Mouse (Mus musculus): ENCODE measurements around the gene Dctn2. TPM values are rescaled to one million over a fixed set of nuclear protein-coding genes. Genes with fewer than 3 reads are reported as not detected.
"Not testable (repeated sequence)": the region's sequence is repeated elsewhere in the genome, so short reads cannot be mapped to it uniquely, and the experiment has no call there.

Dctn2 gene
- polyA plus RNA-seq, 1 experiment, result 304 TPM

DNA sequence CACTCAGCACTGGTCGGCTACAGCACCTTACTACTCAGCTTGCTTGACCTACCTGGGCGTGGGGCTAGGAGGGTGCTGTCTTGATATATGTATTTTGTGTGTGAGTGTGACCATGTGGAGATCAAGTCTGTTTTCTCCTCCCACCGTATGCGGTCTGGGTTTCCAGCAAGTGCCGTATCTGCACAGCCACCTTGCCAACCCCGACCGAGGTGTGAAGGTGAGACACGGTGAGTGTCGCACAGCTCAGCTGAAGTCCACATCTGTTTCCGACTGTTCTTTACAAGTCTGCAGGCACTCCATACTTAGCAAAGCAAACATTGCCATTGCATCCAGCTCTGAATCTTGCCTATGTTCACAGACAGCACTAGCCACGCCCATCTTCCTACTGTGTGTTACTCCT, 37.0 kb downstream of the Dctn2 start:
- H3K27ac ChIP-seq (ENCODE audit: insufficient read depth, low read length), result no peak overlapping the region
- H3K4me3 ChIP-seq (ENCODE audit: insufficient read depth, low read length), result no peak overlapping the region
- no peaks in the 10 kb centered on the region for H3K4me1 ChIP-seq (ENCODE audit: control insufficient read depth, insufficient read depth, low read length)
- TF ChIP-seq POLR2A (IDR thresholded peaks at IDR 0.05; ENCODE audit: extremely low read depth, insufficient read depth, low read length) (no peak), CTCF (IDR thresholded peaks at IDR 0.05; ENCODE audit: extremely low read depth, insufficient read depth, low read length) (no peak)

GRCm38 (mm10) chr10:127309167-127309566, 43.0 kb downstream of the Dctn2 start:
- H3K4me1 ChIP-seq (ENCODE audit: control insufficient read depth, insufficient read depth, low read length); H3K27ac ChIP-seq (ENCODE audit: insufficient read depth, low read length); H3K4me3 ChIP-seq (ENCODE audit: insufficient read depth, low read length): not testable (repeated sequence)

- TF ChIP-seq CTCF (IDR thresholded peaks at IDR 0.05; ENCODE audit: extremely low read depth, insufficient read depth, low read length), result no peak
- no peak for TF ChIP-seq POLR2A (IDR thresholded peaks at IDR 0.05; ENCODE audit: extremely low read depth, insufficient read depth, low read length)
- Histone ChIP-seq H3K4me1 (ENCODE audit: control insufficient read depth, insufficient read depth, low read length) (no peaks in the 10 kb centered on the region), H3K4me3 (ENCODE audit: insufficient read depth, low read length) (peak overlapping the region; percentile 52), H3K27ac (ENCODE audit: insufficient read depth, low read length) (peak overlapping the region; percentile 15; the same call in 1 of the 2 replicates)
Observed at GRCm38 (mm10) chr10:127310523-127311475, 44.6 kb downstream of the Dctn2 start.

GRCm38 (mm10) chr10:127311476-127312355, 45.5 kb downstream of the Dctn2 start, which contains the start of gene Mars:
TSS of gene Mars (minus strand) at chr10:127311786.
- H3K4me3 ChIP-seq (ENCODE audit: insufficient read depth, low read length), result peak within 1 kb of the TSS; percentile 52
- no peaks in the 10 kb centered on the region for H3K4me1 ChIP-seq (ENCODE audit: control insufficient read depth, insufficient read depth, low read length)
- TF ChIP-seq CTCF (IDR thresholded peaks at IDR 0.05; ENCODE audit: extremely low read depth, insufficient read depth, low read length) (no peak), POLR2A (IDR thresholded peaks at IDR 0.05; ENCODE audit: extremely low read depth, insufficient read depth, low read length) (peak; percentile 77; the same call in 1 of the 2 replicates)
- peak within 1 kb of the TSS; percentile 15; the same call in 1 of the 2 replicates for H3K27ac ChIP-seq (ENCODE audit: insufficient read depth, low read length)

DNA sequence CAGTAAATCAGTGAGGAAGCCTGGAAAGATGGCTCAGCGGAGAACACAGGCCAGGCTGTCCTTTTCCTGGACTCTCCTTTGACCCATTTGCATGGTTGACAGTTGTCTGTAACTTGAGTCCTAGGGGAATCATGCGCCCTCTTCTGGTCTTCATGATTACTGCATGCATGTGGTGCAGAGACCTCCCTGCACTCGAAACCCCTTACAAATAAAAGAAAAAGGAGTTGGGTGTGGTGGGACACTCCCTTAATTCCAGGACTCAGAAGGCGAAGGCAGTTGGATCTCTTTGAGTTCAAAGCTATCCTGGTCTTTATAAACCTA, 46.1 kb downstream of the Dctn2 start:
- no peak for TF ChIP-seq POLR2A (IDR thresholded peaks at IDR 0.05; ENCODE audit: extremely low read depth, insufficient read depth, low read length)
- TF ChIP-seq CTCF (IDR thresholded peaks at IDR 0.05; ENCODE audit: extremely low read depth, insufficient read depth, low read length), result peak; percentile 73
- Histone ChIP-seq H3K4me3 (ENCODE audit: insufficient read depth, low read length) (peak overlapping the region; percentile 52), H3K27ac (ENCODE audit: insufficient read depth, low read length) (0 out of 2 replicates have a peak overlapping the region, but pooled peaks have one; percentile 5), H3K4me1 (ENCODE audit: control insufficient read depth, insufficient read depth, low read length) (no peaks in the 10 kb centered on the region)

GRCm38 (mm10) chr10:127312858-127313257, 46.7 kb downstream of the Dctn2 start:
- no peak overlapping the region for H3K27ac ChIP-seq (ENCODE audit: insufficient read depth, low read length)
- no peaks in the 10 kb centered on the region for H3K4me1 ChIP-seq (ENCODE audit: control insufficient read depth, insufficient read depth, low read length)
- no peak for TF ChIP-seq POLR2A (IDR thresholded peaks at IDR 0.05; ENCODE audit: extremely low read depth, insufficient read depth, low read length)
- no peak for TF ChIP-seq CTCF (IDR thresholded peaks at IDR 0.05; ENCODE audit: extremely low read depth, insufficient read depth, low read length)
- H3K4me3 ChIP-seq (ENCODE audit: insufficient read depth, low read length), result no peak overlapping the region

GRCm38 (mm10) chr10:127313516-127313915, 47.3 kb downstream of the Dctn2 start:
- H3K4me1 ChIP-seq (ENCODE audit: control insufficient read depth, insufficient read depth, low read length), result not testable (repeated sequence)

GRCm38 (mm10) chr10:127314950-127315349, 48.8 kb downstream of the Dctn2 start:
- H3K27ac ChIP-seq (ENCODE audit: insufficient read depth, low read length); H3K4me1 ChIP-seq (ENCODE audit: control insufficient read depth, insufficient read depth, low read length); H3K4me3 ChIP-seq (ENCODE audit: insufficient read depth, low read length): not testable (repeated sequence)

More at GRCm38 (mm10) chr10:127313516-127313915, 47.3 kb downstream of the Dctn2 start:
- not testable (repeated sequence) for H3K27ac ChIP-seq (ENCODE audit: insufficient read depth, low read length); H3K4me3 ChIP-seq (ENCODE audit: insufficient read depth, low read length)

DNA sequence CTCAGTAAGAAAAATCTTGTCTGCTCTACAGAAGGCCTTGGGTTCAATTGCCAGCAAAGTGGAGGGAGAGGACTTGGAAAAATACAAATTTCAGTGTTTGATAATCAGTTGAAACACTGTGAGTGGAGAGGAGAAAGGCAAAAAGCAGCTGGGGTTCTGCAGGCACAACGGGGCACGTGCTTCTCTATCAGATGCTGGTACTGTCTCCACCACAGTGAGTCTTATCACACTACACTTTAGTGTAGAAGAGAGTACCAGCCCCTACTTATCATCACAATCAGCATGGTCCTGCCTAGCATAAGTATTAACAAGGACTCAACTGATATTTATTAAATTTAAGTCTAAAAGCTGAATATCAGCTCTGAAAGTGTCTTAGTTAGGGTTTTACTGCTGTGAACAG, 51.1 kb downstream of the Dctn2 start:
- TF ChIP-seq CTCF (IDR thresholded peaks at IDR 0.05; ENCODE audit: extremely low read depth, insufficient read depth, low read length) (no peak), POLR2A (IDR thresholded peaks at IDR 0.05; ENCODE audit: extremely low read depth, insufficient read depth, low read length) (no peak)
- H3K4me3 ChIP-seq (ENCODE audit: insufficient read depth, low read length), result no peak overlapping the region
- no peak overlapping the region for H3K27ac ChIP-seq (ENCODE audit: insufficient read depth, low read length)
- no peaks in the 10 kb centered on the region for H3K4me1 ChIP-seq (ENCODE audit: control insufficient read depth, insufficient read depth, low read length)

- H3K27ac ChIP-seq (ENCODE audit: insufficient read depth, low read length), result no peak overlapping the region
- no peak overlapping the region for H3K4me3 ChIP-seq (ENCODE audit: insufficient read depth, low read length)
- no peaks in the 10 kb centered on the region for H3K4me1 ChIP-seq (ENCODE audit: control insufficient read depth, insufficient read depth, low read length)
- TF ChIP-seq POLR2A (IDR thresholded peaks at IDR 0.05; ENCODE audit: extremely low read depth, insufficient read depth, low read length) (no peak), CTCF (IDR thresholded peaks at IDR 0.05; ENCODE audit: extremely low read depth, insufficient read depth, low read length) (no peak)
Observed at GRCm38 (mm10) chr10:127318009-127318408, 51.8 kb downstream of the Dctn2 start.

Measured in cortical plate, adult 2 months (tissue).